Mouse (Mus musculus) megakaryocyte, embryonic 14.5 days (primary cell): Measurements from ENCODE around the gene Mpst.

ENCODE experiments used
- FLI1 ChIP-seq: IDR thresholded peaks from 2 replicates; pipeline ENCODE4 v1.6.1; 2012; ENCODE audit warnings: low read length, inconsistent platforms, mixed read lengths
- GATA1 ChIP-seq: IDR thresholded peaks from 3 replicates; pipeline ENCODE4 v1.6.1; 2012; ENCODE audit warnings: mixed read lengths, low read length, inconsistent platforms, borderline replicate concordance

DNA sequence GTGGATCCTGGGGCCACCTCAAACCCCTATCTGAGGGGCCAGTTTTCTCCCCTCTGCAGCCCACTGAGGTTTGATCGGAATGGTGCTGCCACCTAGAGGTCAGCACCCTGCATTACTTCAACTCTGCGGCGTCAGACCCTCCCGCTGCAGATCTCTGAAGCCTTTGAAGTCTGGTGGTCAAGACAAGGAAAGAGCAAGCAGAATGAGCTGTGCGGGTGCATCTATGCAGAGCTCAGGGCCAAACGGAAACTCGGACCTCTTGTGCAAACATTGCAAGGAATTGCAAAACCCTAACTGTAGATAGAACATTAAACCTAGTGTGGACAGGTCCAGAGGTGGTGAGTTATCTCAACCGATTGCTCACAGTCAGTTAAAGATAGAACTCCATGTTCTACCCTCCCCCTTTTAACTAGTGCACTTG lies 37.3 kb upstream of the Mpst start:
- no peak for TF ChIP-seq GATA1
- no peak for TF ChIP-seq FLI1
